Mouse (Mus musculus) MEL (cell line): ENCODE data around the gene Padi4.

Experiments
- KAT2A ChIP-seq: conservative IDR thresholded peaks from 2 replicates; pipeline ENCODE4 v1.6.1; 2012; ENCODE audit warnings: low read depth, low read length, improper control_type of control experiment, inconsistent platforms
- MYC ChIP-seq: IDR thresholded peaks from 2 replicates; pipeline ENCODE4 v1.6.1; 2011; ENCODE audit warnings: low read depth, mild to moderate bottlenecking, low read length, improper control_type of control experiment, moderate library complexity
- USF1 ChIP-seq: IDR thresholded peaks from 2 replicates; pipeline ENCODE4 v1.6.1; 2014; ENCODE audit warnings: low read depth, mild to moderate bottlenecking, inconsistent platforms, low read length, improper control_type of control experiment, moderate library complexity
- USF2 ChIP-seq, 2 experiments: IDR thresholded peaks; 2 replicates each; pipeline ENCODE4 v1.6.1; 2011 to 2012; ENCODE audit warnings: improper control_type of control experiment in 2 of 2, low read length in 2 of 2, borderline replicate concordance in 1 of 2, inconsistent platforms in 1 of 2, low read depth in 1 of 2, mild to moderate bottlenecking in 1 of 2; ENCODE audit not compliant: insufficient read depth in 1 of 2

DNA sequence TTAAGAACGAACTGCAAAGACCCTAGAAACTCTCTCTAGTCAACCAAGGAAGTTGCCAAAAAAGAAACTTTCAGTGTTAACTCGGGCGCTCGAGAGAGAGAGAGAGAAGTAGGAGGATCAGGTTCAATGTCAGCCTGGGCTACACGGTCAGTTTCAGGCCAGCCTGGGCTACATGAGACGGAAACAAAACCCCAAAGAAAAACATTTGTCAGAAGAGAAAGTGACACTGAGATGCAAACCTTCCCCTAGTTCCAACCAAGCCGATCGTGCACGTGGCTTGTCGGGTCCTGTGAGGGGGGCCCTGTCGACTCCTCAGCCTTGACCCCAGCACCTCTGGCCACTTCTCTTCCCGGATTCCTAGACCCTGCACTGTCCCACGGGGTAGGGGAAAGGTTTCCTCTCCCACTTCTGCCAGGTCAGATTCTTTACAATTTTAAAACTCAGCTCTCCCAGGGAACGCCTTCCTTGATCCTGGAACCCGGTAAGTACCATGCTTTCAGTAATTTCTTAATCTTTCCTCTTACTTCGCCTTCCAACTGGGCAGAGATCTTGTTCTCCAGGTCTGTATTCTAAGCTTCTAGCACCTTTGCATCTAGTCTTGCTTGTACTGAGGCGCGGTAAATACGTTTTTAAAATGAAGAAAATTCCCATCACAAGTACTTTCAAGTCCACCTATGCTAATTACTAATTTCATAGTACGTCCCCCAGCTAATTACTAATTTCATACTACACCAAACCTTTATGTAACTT, 73.6 kb downstream of the Padi4 start, which contains the start of gene Rcc2:
- TF ChIP-seq KAT2A (no peak), USF2 (IDR thresholded peaks at IDR 0.05; ENCODE audit: borderline replicate concordance in 1 of 2, insufficient read depth in 1 of 2, low read depth in 1 of 2, low read length in 2 of 2) (no peak), USF1 (peak; percentile 39; the same call in 1 of the 2 replicates), MYC (peak; percentile 71)
